Mouse (Mus musculus) limb, embryonic 12.5 days (tissue): Measurements from ENCODE around the gene Fam214b. TPM values are rescaled to one million over a fixed set of nuclear protein-coding genes. Genes with fewer than 3 reads are reported as not detected.

Experiments
- ATAC-seq: fragments of 200-750 bp; cut with Nextera tagmentation; 2 replicates; pipeline ENCODE4 v1.8.0; 2017; ENCODE audit warnings: low read depth, moderate TSS enrichment; ENCODE audit not compliant: insufficient number of reproducible peaks, insufficient read depth, low FRiP score, low TSS enrichment
- H3K27ac ChIP-seq: fragments of 300-500 bp; sonication (generic); 2 replicates; pipeline ENCODE4 v1.5.1; 2016; ENCODE audit warnings: mild to moderate bottlenecking, moderate library complexity
- H3K27me3 ChIP-seq: fragments of 300-500 bp; sonication (generic); 2 replicates; pipeline ENCODE4 v1.6.1; 2016; ENCODE audit warnings: mild to moderate bottlenecking, moderate library complexity
- H3K36me3 ChIP-seq: fragments of 300-500 bp; sonication (generic); 2 replicates; pipeline ENCODE4 v1.6.1; 2016; ENCODE audit warnings: mild to moderate bottlenecking, moderate library complexity
- H3K4me1 ChIP-seq: fragments of 300-500 bp; sonication (generic); replicated peaks from 2 replicates; pipeline ENCODE4 v1.6.1; 2016
- H3K4me2 ChIP-seq: fragments of 300-500 bp; sonication (generic); 2 replicates; pipeline ENCODE4 v1.6.1; 2016; ENCODE audit warnings: mild to moderate bottlenecking, moderate library complexity
- H3K4me3 ChIP-seq: fragments of 300-500 bp; sonication (generic); replicated peaks from 2 replicates; pipeline ENCODE4 v1.5.1; 2016; ENCODE audit warnings: mild to moderate bottlenecking
- H3K9ac ChIP-seq: fragments of 300-500 bp; sonication (generic); replicated peaks from 2 replicates; pipeline ENCODE4 v1.6.1; 2016; ENCODE audit warnings: mild to moderate bottlenecking, moderate library complexity
- H3K9me3 ChIP-seq: fragments of 300-500 bp; sonication (generic); 2 replicates; pipeline ENCODE4 v1.6.1; 2016; ENCODE audit warnings: mild to moderate bottlenecking, moderate library complexity
- WGBS: fragments of 180-500 bp; shearing (Covaris S2); methylation state at CpG from one replicate; pipeline ENCODE4 v1.1.7; 2016; 5-methylcytosine and 5-hydroxymethylcytosine counted together
- polyA plus RNA-seq: library from polyadenylated mRNA; unstranded; fragments of >200 nt; fragmentation: Nextera tagmentation; extraction: Ambion mirVana; gene quantifications from 2 replicates; pipeline ENCODE4 v1.2.1, GENCODE M21; 2016

Fam214b gene
- polyA plus RNA-seq, 1 experiment from 2014 or later, result 12.1 TPM

- 53% methylated on average over 15 of the region's 15 CpGs for WGBS
- peak overlapping the region; percentile 71 for H3K4me3 ChIP-seq
- peak overlapping the region; percentile 77 for H3K9ac ChIP-seq
- no peak for ATAC-seq
- peak overlapping the region; percentile 77 for H3K4me2 ChIP-seq
- H3K27me3 ChIP-seq, result no peaks in the 10 kb centered on the region
- H3K27ac ChIP-seq, result no peak overlapping the region
- H3K4me1 ChIP-seq, result peaks cover 24% of the 10 kb centered on the region
- H3K36me3 ChIP-seq, result peaks cover 31% of the 10 kb centered on the region
- H3K9me3 ChIP-seq, result no peaks in the 10 kb centered on the region
Observed at GRCm38 (mm10) chr4:43038567-43039495, 7.2 kb downstream of the Fam214b start.

- Histone ChIP-seq H3K4me3 (no peak overlapping the region), H3K27me3 (no peaks in the 10 kb centered on the region), H3K27ac (no peak overlapping the region), H3K9ac (no peak overlapping the region), H3K4me2 (no peak overlapping the region), H3K9me3 (no peaks in the 10 kb centered on the region), H3K36me3 (peaks cover 39% of the 10 kb centered on the region), H3K4me1 (peaks cover 22% of the 10 kb centered on the region)
- ATAC-seq, result no peak
- 64% methylated on average over 4 of the region's 4 CpGs for WGBS
Observed at GRCm38 (mm10) chr4:43037860-43038566, 8.0 kb downstream of the Fam214b start.

GRCm38 (mm10) chr4:43036356-43036755 is 9.7 kb downstream of the Fam214b start:
- Histone ChIP-seq H3K27ac (no peak overlapping the region), H3K4me1 (peaks cover 27% of the 10 kb centered on the region), H3K36me3 (peaks cover 45% of the 10 kb centered on the region), H3K4me3 (no peak overlapping the region), H3K4me2 (no peak overlapping the region), H3K9ac (no peak overlapping the region), H3K9me3 (no peaks in the 10 kb centered on the region), H3K27me3 (no peaks in the 10 kb centered on the region)
- ATAC-seq, result no peak
- WGBS, result 87% methylated on average over 10 of the region's 10 CpGs

- ATAC-seq, result no peak
- Histone ChIP-seq H3K4me3 (no peak overlapping the region), H3K4me2 (no peak overlapping the region), H3K9me3 (no peaks in the 10 kb centered on the region), H3K36me3 (peaks cover 45% of the 10 kb centered on the region), H3K4me1 (peaks cover 23% of the 10 kb centered on the region), H3K27me3 (no peaks in the 10 kb centered on the region), H3K27ac (no peak overlapping the region), H3K9ac (no peak overlapping the region)
- 83% methylated on average over 6 of the region's 6 CpGs for WGBS
Observed at GRCm38 (mm10) chr4:43035851-43036250, 10.2 kb downstream of the Fam214b start.

GRCm38 (mm10) chr4:43033481-43033880 is 12.5 kb downstream of the Fam214b start:
- 82% methylated on average over 14 of the region's 14 CpGs for WGBS
- ATAC-seq, result no peak
- no peaks in the 10 kb centered on the region for H3K27me3 ChIP-seq
- no peak overlapping the region for H3K4me2 ChIP-seq
- peaks cover 60% of the 10 kb centered on the region for H3K36me3 ChIP-seq
- no peak overlapping the region for H3K4me3 ChIP-seq
- no peak overlapping the region for H3K9ac ChIP-seq
- H3K4me1 ChIP-seq, result peaks cover 16% of the 10 kb centered on the region
- no peaks in the 10 kb centered on the region for H3K9me3 ChIP-seq
- H3K27ac ChIP-seq, result no peak overlapping the region

- WGBS, result 100% methylated on average over 1 of the region's 1 CpGs
- Histone ChIP-seq H3K27me3 (no peaks in the 10 kb centered on the region), H3K36me3 (peaks cover 70% of the 10 kb centered on the region), H3K4me1 (peaks cover 13% of the 10 kb centered on the region), H3K27ac (no peak overlapping the region; the same call in 1 of the 2 replicates), H3K9me3 (no peaks in the 10 kb centered on the region), H3K4me2 (no peak overlapping the region), H3K9ac (no peak overlapping the region), H3K4me3 (no peak overlapping the region)
- ATAC-seq, result no peak
Observed at GRCm38 (mm10) chr4:43032501-43032900, 13.5 kb downstream of the Fam214b start.

- peak within 1 kb of the TSS; percentile 90 for H3K27ac ChIP-seq
- peak within 1 kb of the TSS; percentile 91 for H3K9ac ChIP-seq
- H3K4me3 ChIP-seq, result peak within 1 kb of the TSS; percentile 77
- peaks cover 13% of the 10 kb centered on the region for H3K4me1 ChIP-seq
- H3K4me2 ChIP-seq, result peak within 1 kb of the TSS; percentile 85
- no peaks in the 10 kb centered on the region for H3K9me3 ChIP-seq
- H3K36me3 ChIP-seq, result peaks cover 75% of the 10 kb centered on the region
- peak; percentile 96 for ATAC-seq
- under 1% methylated on average over 38 of the region's 38 CpGs for WGBS
- H3K27me3 ChIP-seq, result no peaks in the 10 kb centered on the region
Observed at GRCm38 (mm10) chr4:43031237-43031995, 14.6 kb downstream of the Fam214b start, which contains the start of gene Stoml2. Gene Stoml2, minus strand, starts transcription at chr4:43031710.

- H3K4me3 ChIP-seq, result peak overlapping the region; percentile 77
- 2% methylated on average over 28 of the region's 28 CpGs for WGBS
- peak; percentile 57 for ATAC-seq
- H3K27ac ChIP-seq, result peak overlapping the region; percentile 90
- peaks cover 70% of the 10 kb centered on the region for H3K36me3 ChIP-seq
- peak overlapping the region; percentile 91 for H3K9ac ChIP-seq
- H3K9me3 ChIP-seq, result no peaks in the 10 kb centered on the region
- H3K4me2 ChIP-seq, result peak overlapping the region; percentile 85
- peaks cover 13% of the 10 kb centered on the region for H3K4me1 ChIP-seq
- H3K27me3 ChIP-seq, result no peaks in the 10 kb centered on the region
Observed at GRCm38 (mm10) chr4:43030780-43031230, 15.2 kb downstream of the Fam214b start.

- Histone ChIP-seq H3K27ac (peak overlapping the region; percentile 90; the same call in 1 of the 2 replicates), H3K27me3 (no peaks in the 10 kb centered on the region), H3K4me2 (peak overlapping the region; percentile 85), H3K9ac (peak overlapping the region; percentile 91), H3K9me3 (no peaks in the 10 kb centered on the region), H3K36me3 (peaks cover 65% of the 10 kb centered on the region), H3K4me1 (peaks cover 13% of the 10 kb centered on the region), H3K4me3 (peak overlapping the region; percentile 77)
- 75% methylated on average over 9 of the region's 9 CpGs for WGBS
- ATAC-seq, result no peak
Observed at GRCm38 (mm10) chr4:43030352-43030751, 15.7 kb downstream of the Fam214b start.

- H3K36me3 ChIP-seq, result peaks cover 59% of the 10 kb centered on the region
Observed at GRCm38 (mm10) chr4:43029749-43030148, 16.3 kb downstream of the Fam214b start.

More at GRCm38 (mm10) chr4:43029749-43030148, 16.3 kb downstream of the Fam214b start:
- Histone ChIP-seq H3K9me3 (no peaks in the 10 kb centered on the region), H3K9ac (no peak overlapping the region), H3K4me2 (peak overlapping the region; percentile 85; the same call in 1 of the 2 replicates), H3K4me3 (0 out of 2 replicates have a peak overlapping the region, but pooled peaks have one; percentile 77), H3K4me1 (peaks cover 17% of the 10 kb centered on the region), H3K27ac (no peak overlapping the region), H3K27me3 (no peaks in the 10 kb centered on the region)
- WGBS, result 94% methylated on average over 9 of the region's 9 CpGs
- ATAC-seq, result no peak
